Mouse (Mus musculus) embryonic facial prominence, embryonic 11.5 days (tissue): ENCODE data around the gene Serpinb13. TPM values are rescaled to one million over a fixed set of nuclear protein-coding genes. Genes with fewer than 3 reads are reported as not detected.

Experiments
- ATAC-seq: fragments of 200-750 bp; cut with Nextera tagmentation; replicated peaks from 2 replicates; pipeline ENCODE4 v1.8.0; 2017; ENCODE audit warnings: low read depth; ENCODE audit not compliant: insufficient number of reproducible peaks, low FRiP score, low TSS enrichment
- DNase-seq: peaks from one replicate; pipeline ENCODE4 v3.0.0-alpha.2; 2015; ENCODE audit warnings: low spot score
- H3K27ac ChIP-seq: fragments of 300-500 bp; sonication (generic); replicated peaks from 2 replicates; pipeline ENCODE4 v1.5.1; 2014; ENCODE audit warnings: mild to moderate bottlenecking, low read depth, low read length, control low read depth
- H3K27me3 ChIP-seq: fragments of 300-500 bp; sonication (generic); 2 replicates; pipeline ENCODE4 v1.6.1; 2014; ENCODE audit warnings: mild to moderate bottlenecking, low read length, moderate library complexity, mixed read lengths; ENCODE audit not compliant: control insufficient read depth, insufficient read depth
- H3K36me3 ChIP-seq: fragments of 300-500 bp; sonication (generic); replicated peaks from 2 replicates; pipeline ENCODE4 v1.6.1; 2014; ENCODE audit warnings: low read depth, mild to moderate bottlenecking, low read length, moderate library complexity, mixed read lengths; ENCODE audit not compliant: control insufficient read depth, insufficient read depth
- H3K4me1 ChIP-seq: fragments of 300-500 bp; sonication (generic); 2 replicates; pipeline ENCODE4 v1.6.1; 2014; ENCODE audit warnings: low read length, mixed read lengths; ENCODE audit not compliant: control insufficient read depth, insufficient read depth
- H3K4me2 ChIP-seq: fragments of 300-500 bp; sonication (generic); 2 replicates; pipeline ENCODE4 v1.6.1; 2014; ENCODE audit warnings: low read depth, mild to moderate bottlenecking, control low read depth, low read length, moderate library complexity
- H3K4me3 ChIP-seq: fragments of 300-500 bp; sonication (generic); 2 replicates; pipeline ENCODE4 v1.5.1; 2014; ENCODE audit warnings: low read depth, low read length, control low read depth
- H3K9ac ChIP-seq: fragments of 300-500 bp; sonication (generic); replicated peaks from 2 replicates; pipeline ENCODE4 v1.6.1; 2014; ENCODE audit warnings: mild to moderate bottlenecking, control low read depth, low read length
- H3K9me3 ChIP-seq: fragments of 300-500 bp; sonication (generic); replicated peaks from 2 replicates; pipeline ENCODE4 v1.6.1; 2016; ENCODE audit warnings: mild to moderate bottlenecking, low read length, inconsistent platforms, mixed read lengths; ENCODE audit not compliant: control insufficient read depth
- WGBS: fragments of 180-500 bp; shearing (Covaris S2); extraction: QIAGEN DNeasy Blood & Tissue Kit; methylation state at CpG from one replicate; pipeline ENCODE4 v1.1.7; 2014; 5-methylcytosine and 5-hydroxymethylcytosine counted together
- polyA plus RNA-seq: library from polyadenylated mRNA; unstranded; fragments of >200 nt; fragmentation: Nextera tagmentation; extraction: Ambion mirVana; gene quantifications from 2 replicates; pipeline ENCODE4 v1.2.1, GENCODE M21; 2014

Serpinb13 gene
- not detected in 2 replicates for polyA plus RNA-seq

DNA sequence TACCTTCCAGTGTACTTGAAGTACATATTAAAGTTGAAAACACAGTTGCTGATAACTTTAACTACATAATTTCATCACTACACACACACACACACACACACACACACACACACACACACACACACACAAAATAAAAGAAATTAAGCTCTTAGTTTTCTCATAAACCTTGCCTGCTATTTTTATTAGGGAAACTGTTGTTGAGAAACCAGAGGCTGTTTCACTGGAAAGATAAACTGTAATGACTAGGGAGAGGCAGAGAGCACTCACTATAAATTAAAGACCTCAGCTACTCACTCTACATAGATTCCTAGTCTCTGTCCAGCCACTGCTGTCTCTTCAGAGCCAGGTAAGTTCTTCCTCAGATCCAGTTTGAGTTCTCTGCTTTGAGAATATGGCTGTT, at the start of gene Serpinb13:
TSS of gene Serpinb13 (plus strand) at position 301 of the 400 bp plus-strand sequence.
- Histone ChIP-seq H3K4me2 (no peak within 1 kb of the TSS), H3K27ac (no peak within 1 kb of the TSS), H3K27me3 (no peaks in the 10 kb centered on the region), H3K36me3 (no peaks in the 10 kb centered on the region), H3K9me3 (no peaks in the 10 kb centered on the region), H3K9ac (no peak within 1 kb of the TSS), H3K4me1 (no peaks in the 10 kb centered on the region), H3K4me3 (no peak within 1 kb of the TSS)
- no peak for DNase-seq
- no peak for ATAC-seq

- Histone ChIP-seq H3K4me2 (no peak overlapping the region), H3K27ac (no peak overlapping the region), H3K9ac (no peak overlapping the region), H3K4me1 (no peaks in the 10 kb centered on the region), H3K4me3 (no peak overlapping the region), H3K9me3 (no peaks in the 10 kb centered on the region), H3K36me3 (no peaks in the 10 kb centered on the region), H3K27me3 (no peaks in the 10 kb centered on the region)
- ATAC-seq (no peak), DNase-seq (no peak)
- WGBS, result 85% methylated on average over 4 of the region's 4 CpGs
Measured at GRCm38 (mm10) chr1:106931954-106932353, 48.8 kb upstream of the Serpinb13 start.

GRCm38 (mm10) chr1:106933658-106934057, 47.1 kb upstream of the Serpinb13 start:
- ATAC-seq (no peak), DNase-seq (no peak)
- H3K36me3 ChIP-seq, result no peaks in the 10 kb centered on the region
- no peak overlapping the region for H3K27ac ChIP-seq
- no peak overlapping the region for H3K9ac ChIP-seq
- H3K9me3 ChIP-seq, result no peaks in the 10 kb centered on the region
- H3K4me1 ChIP-seq, result no peaks in the 10 kb centered on the region
- H3K4me3 ChIP-seq, result no peak overlapping the region
- H3K27me3 ChIP-seq, result no peaks in the 10 kb centered on the region
- no peak overlapping the region for H3K4me2 ChIP-seq

GRCm38 (mm10) chr1:106934265-106934664, 46.5 kb upstream of the Serpinb13 start, which contains the start of gene Serpinb12:
Gene Serpinb12 (plus strand): TSS chr1:106934449.
- Histone ChIP-seq H3K9me3 (no peaks in the 10 kb centered on the region), H3K9ac (no peak within 1 kb of the TSS), H3K4me1 (no peaks in the 10 kb centered on the region), H3K4me3 (no peak within 1 kb of the TSS), H3K36me3 (no peaks in the 10 kb centered on the region), H3K27ac (no peak within 1 kb of the TSS), H3K4me2 (no peak within 1 kb of the TSS), H3K27me3 (no peaks in the 10 kb centered on the region)
- no peak for ATAC-seq
- DNase-seq, result no peak
- WGBS, result 79% methylated on average over 6 of the region's 6 CpGs

DNA sequence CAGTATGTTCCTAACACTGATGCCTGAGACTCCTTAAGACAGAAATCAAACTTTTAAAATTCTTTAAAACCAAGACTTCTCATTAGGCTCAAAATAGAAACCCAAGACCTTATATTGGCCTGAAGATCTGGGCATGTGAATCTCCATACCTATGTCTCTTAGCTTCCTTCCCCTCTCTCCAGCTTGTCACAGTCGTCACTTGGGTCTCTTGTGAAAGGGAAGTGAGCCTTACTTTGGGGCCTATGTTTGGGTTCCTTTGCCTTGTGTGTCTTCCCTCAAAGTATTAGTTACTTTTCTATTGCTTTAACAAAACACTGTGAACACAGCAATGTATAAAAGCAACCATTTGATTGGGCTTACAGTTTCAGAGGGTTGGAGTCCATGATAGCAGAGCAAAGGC, 33.6 kb upstream of the Serpinb13 start:
- Histone ChIP-seq H3K27ac (no peak overlapping the region), H3K4me1 (no peaks in the 10 kb centered on the region), H3K9ac (no peak overlapping the region), H3K27me3 (no peaks in the 10 kb centered on the region), H3K36me3 (no peaks in the 10 kb centered on the region), H3K4me2 (no peak overlapping the region), H3K4me3 (no peak overlapping the region), H3K9me3 (no peaks in the 10 kb centered on the region)
- ATAC-seq (no peak), DNase-seq (no peak)
- WGBS, result 73% methylated on average over 1 of the region's 1 CpGs

DNA sequence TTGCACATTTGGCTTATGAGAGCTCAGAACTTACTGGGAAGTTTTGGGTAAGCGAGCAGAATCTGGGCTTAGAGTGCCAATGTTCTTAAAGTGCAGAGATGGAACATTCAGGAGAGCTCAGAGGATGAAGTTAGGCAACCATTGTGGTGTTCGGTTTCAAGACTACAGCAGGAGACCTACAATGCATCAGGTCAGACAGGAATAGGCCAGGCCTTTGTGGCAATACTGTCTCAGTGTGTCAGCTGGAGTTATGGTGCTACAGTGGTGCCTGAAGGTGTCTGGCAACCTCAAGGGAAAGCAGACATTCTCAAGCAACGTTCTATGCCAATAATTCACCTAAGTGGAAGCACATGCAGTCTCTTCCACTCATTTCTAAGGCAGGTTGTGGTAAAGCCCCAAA, 20.8 kb upstream of the Serpinb13 start:
- Histone ChIP-seq H3K9me3 (no peaks in the 10 kb centered on the region), H3K4me3 (no peak overlapping the region), H3K4me2 (no peak overlapping the region), H3K9ac (no peak overlapping the region), H3K27ac (no peak overlapping the region), H3K4me1 (no peaks in the 10 kb centered on the region), H3K36me3 (no peaks in the 10 kb centered on the region), H3K27me3 (no peaks in the 10 kb centered on the region)
- ATAC-seq (no peak), DNase-seq (no peak)
- WGBS, result 74% methylated on average over 3 of the region's 3 CpGs

- Histone ChIP-seq H3K4me3 (no peak overlapping the region), H3K9me3 (no peaks in the 10 kb centered on the region), H3K27ac (no peak overlapping the region), H3K4me2 (no peak overlapping the region), H3K27me3 (no peaks in the 10 kb centered on the region), H3K9ac (no peak overlapping the region), H3K4me1 (no peaks in the 10 kb centered on the region), H3K36me3 (no peaks in the 10 kb centered on the region)
- no peak for DNase-seq
- 44% methylated on average over 3 of the region's 3 CpGs for WGBS
- ATAC-seq, result no peak
Measured at GRCm38 (mm10) chr1:106961023-106961422, 19.8 kb upstream of the Serpinb13 start.

GRCm38 (mm10) chr1:106983092-106983491, 2.3 kb downstream of the Serpinb13 start:
- no peak for ATAC-seq
- Histone ChIP-seq H3K4me2 (no peak overlapping the region), H3K27me3 (no peaks in the 10 kb centered on the region), H3K9me3 (no peaks in the 10 kb centered on the region), H3K27ac (no peak overlapping the region), H3K36me3 (no peaks in the 10 kb centered on the region), H3K4me1 (no peaks in the 10 kb centered on the region), H3K9ac (no peak overlapping the region), H3K4me3 (no peak overlapping the region)
- 100% methylated on average over 1 of the region's 1 CpGs for WGBS
- no peak for DNase-seq
